Mouse (Mus musculus): ENCODE measurements around the gene Cox19. TPM values are rescaled to one million over a fixed set of nuclear protein-coding genes. Genes with fewer than 3 reads are reported as not detected.
A peak's percentile ranks its signal among the peaks of the same experiment; 100 is the strongest.
"Not testable (repeated sequence)": the region's sequence is repeated elsewhere in the genome, so short reads cannot be mapped to it uniquely, and the experiment has no call there.

Gene Cox19
- total and polyA plus RNA-seq, 2 experiments from 2014 or later, result 88.6 to 123 TPM

- Histone ChIP-seq H3K27me3 (ENCODE audit: control insufficient read depth, insufficient read depth, low read length) (no peaks in the 10 kb centered on the region), H3K4me1 (ENCODE audit: control insufficient read depth, insufficient read depth) (peaks cover 9% of the 10 kb centered on the region; the same call in 1 of the 2 replicates), H3K4me3 (ENCODE audit: low read depth, low read length) (no peak overlapping the region), H3K36me3 (replicated peaks; ENCODE audit: control insufficient read depth, insufficient read depth, low read length) (peaks cover 58% of the 10 kb centered on the region), H3K9ac (replicated peaks; ENCODE audit: low read depth, low read length) (no peak overlapping the region), H3K27ac (ENCODE audit: low read depth) (peak overlapping the region; percentile 70), H3K9me3 (replicated peaks; ENCODE audit: control insufficient read depth, low read length) (no peaks in the 10 kb centered on the region), H3K4me2 (ENCODE audit: low read depth, low read length) (no peak overlapping the region)
- TF ChIP-seq EP300 (IDR thresholded peaks at IDR 0.05; ENCODE audit: low read depth) (no peak), CTCF (IDR thresholded peaks at IDR 0.05; ENCODE audit: low read depth) (no peak)
- DNase-seq (ENCODE audit: low spot score), result peak; percentile 69
- 25% methylated on average over 13 of the region's 13 CpGs for WGBS
- ATAC-seq (ENCODE audit: insufficient read depth, low read depth), result peak; percentile 84
These were observed 13.3 kb downstream of the Cox19 start for GRCm38 (mm10) chr5:139337826-139338370.

GRCm38 (mm10) chr5:139335634-139336033 is 15.6 kb downstream of the Cox19 start:
- Histone ChIP-seq H3K4me1 (ENCODE audit: control insufficient read depth, insufficient read depth) (peaks cover 14% of the 10 kb centered on the region), H3K27me3 (ENCODE audit: control insufficient read depth, insufficient read depth, low read length) (no peaks in the 10 kb centered on the region), H3K36me3 (replicated peaks; ENCODE audit: control insufficient read depth, insufficient read depth, low read length) (peaks cover 39% of the 10 kb centered on the region), H3K4me2 (ENCODE audit: low read depth, low read length) (no peak overlapping the region), H3K4me3 (ENCODE audit: low read depth, low read length) (no peak overlapping the region), H3K27ac (ENCODE audit: low read depth) (no peak overlapping the region), H3K9me3 (replicated peaks; ENCODE audit: control insufficient read depth, low read length) (no peaks in the 10 kb centered on the region), H3K9ac (replicated peaks; ENCODE audit: low read depth, low read length) (no peak overlapping the region)
- TF ChIP-seq EP300 (IDR thresholded peaks at IDR 0.05; ENCODE audit: low read depth) (no peak), CTCF (IDR thresholded peaks at IDR 0.05; ENCODE audit: low read depth) (no peak)
- 86% methylated on average over 4 of the region's 4 CpGs for WGBS
- ATAC-seq (ENCODE audit: insufficient read depth, low read depth) (no peak), DNase-seq (ENCODE audit: low spot score) (no peak)

- not testable (repeated sequence) for H3K4me2 ChIP-seq (ENCODE audit: low read depth, low read length); DNase-seq (ENCODE audit: low spot score); H3K4me3 ChIP-seq (ENCODE audit: low read depth, low read length); H3K9ac ChIP-seq (replicated peaks; ENCODE audit: low read depth, low read length); H3K9me3 ChIP-seq (replicated peaks; ENCODE audit: control insufficient read depth, low read length); H3K27ac ChIP-seq (ENCODE audit: low read depth); H3K27me3 ChIP-seq (ENCODE audit: control insufficient read depth, insufficient read depth, low read length); ATAC-seq (ENCODE audit: insufficient read depth, low read depth)
- 87% methylated on average over 10 of the region's 10 CpGs for WGBS
- Histone ChIP-seq H3K36me3 (replicated peaks; ENCODE audit: control insufficient read depth, insufficient read depth, low read length) (peaks cover 28% of the 10 kb centered on the region), H3K4me1 (ENCODE audit: control insufficient read depth, insufficient read depth) (peaks cover 14% of the 10 kb centered on the region)
These were observed 16.8 kb downstream of the Cox19 start for GRCm38 (mm10) chr5:139334394-139334793.

GRCm38 (mm10) chr5:139333301-139334013 is 17.8 kb downstream of the Cox19 start:
- DNase-seq (ENCODE audit: low spot score) (no peak), ATAC-seq (ENCODE audit: insufficient read depth, low read depth) (no peak)
- Histone ChIP-seq H3K9me3 (replicated peaks; ENCODE audit: control insufficient read depth, low read length) (no peaks in the 10 kb centered on the region), H3K4me3 (ENCODE audit: low read depth, low read length) (no peak overlapping the region), H3K9ac (replicated peaks; ENCODE audit: low read depth, low read length) (no peak overlapping the region), H3K27me3 (ENCODE audit: control insufficient read depth, insufficient read depth, low read length) (no peaks in the 10 kb centered on the region), H3K36me3 (replicated peaks; ENCODE audit: control insufficient read depth, insufficient read depth, low read length) (peaks cover 23% of the 10 kb centered on the region), H3K4me1 (ENCODE audit: control insufficient read depth, insufficient read depth) (peaks cover 7% of the 10 kb centered on the region; the same call in 1 of the 2 replicates), H3K4me2 (ENCODE audit: low read depth, low read length) (no peak overlapping the region), H3K27ac (ENCODE audit: low read depth) (no peak overlapping the region)
- 81% methylated on average over 16 of the region's 16 CpGs for WGBS
- no peak for TF ChIP-seq EP300 (IDR thresholded peaks at IDR 0.05; ENCODE audit: low read depth)
- TF ChIP-seq CTCF (IDR thresholded peaks at IDR 0.05; ENCODE audit: low read depth), result no peak

GRCm38 (mm10) chr5:139332590-139333272 is 18.5 kb downstream of the Cox19 start:
- 0 out of 2 replicates have a peak overlapping the region, but pooled peaks have one; percentile 26 for H3K9ac ChIP-seq (replicated peaks; ENCODE audit: low read depth, low read length)
- peaks cover 5% of the 10 kb centered on the region; the same call in 1 of the 2 replicates for H3K4me1 ChIP-seq (ENCODE audit: control insufficient read depth, insufficient read depth)
- no peak overlapping the region for H3K4me2 ChIP-seq (ENCODE audit: low read depth, low read length)
- DNase-seq (ENCODE audit: low spot score) (no peak), ATAC-seq (ENCODE audit: insufficient read depth, low read depth) (0 out of 2 replicates have a peak, but pooled peaks have one; percentile 14)
- TF ChIP-seq EP300 (IDR thresholded peaks at IDR 0.05; ENCODE audit: low read depth) (no peak), CTCF (IDR thresholded peaks at IDR 0.05; ENCODE audit: low read depth) (no peak)
- H3K36me3 ChIP-seq (replicated peaks; ENCODE audit: control insufficient read depth, insufficient read depth, low read length), result peaks cover 18% of the 10 kb centered on the region
- H3K27me3 ChIP-seq (ENCODE audit: control insufficient read depth, insufficient read depth, low read length), result no peaks in the 10 kb centered on the region
- no peak overlapping the region for H3K4me3 ChIP-seq (ENCODE audit: low read depth, low read length)
- no peaks in the 10 kb centered on the region for H3K9me3 ChIP-seq (replicated peaks; ENCODE audit: control insufficient read depth, low read length)
- H3K27ac ChIP-seq (ENCODE audit: low read depth), result no peak overlapping the region
- 68% methylated on average over 8 of the region's 8 CpGs for WGBS

All from heart, postnatal 0 days (tissue).